Mouse (Mus musculus): Measurements from ENCODE around the gene Mbd5.

The Mbd5 gene

GRCm38 (mm10) chr2:49344287-49344686 lies 395.0 kb downstream of the Mbd5 start:
- CTCF ChIA-PET = no interaction called here

GRCm38 (mm10) chr2:49345786-49346185 lies 396.5 kb downstream of the Mbd5 start:
- CTCF ChIA-PET = no interaction called here

GRCm38 (mm10) chr2:49349813-49350212 lies 400.5 kb downstream of the Mbd5 start:
- CTCF ChIA-PET = no interaction called here

- CTCF ChIA-PET = no interaction called here
Measured at GRCm38 (mm10) chr2:49350852-49351251, 401.5 kb downstream of the Mbd5 start.

GRCm38 (mm10) chr2:49354066-49354465 lies 404.8 kb downstream of the Mbd5 start:
- CTCF ChIA-PET = no interaction called here

GRCm38 (mm10) chr2:49355867-49356266 lies 406.6 kb downstream of the Mbd5 start:
- CTCF ChIA-PET = interaction anchor here (0.7 kb wide), 1 partner anchor 379 kb away, joined by 8 read pairs; no protein-coding TSS in a partner anchor

- CTCF ChIA-PET = interaction anchor here (1.3 to 3.0 kb wide), 2 partner anchors 369 to 375 kb away, joined by 4 to 11 read pairs; no protein-coding TSS in a partner anchor
Measured at GRCm38 (mm10) chr2:49358128-49358814, 409.0 kb downstream of the Mbd5 start.

- CTCF ChIA-PET = interaction anchor here (0.6 to 3.0 kb wide), 3 partner anchors 217 to 375 kb away, joined by 3 to 11 read pairs (median 4); no protein-coding TSS in a partner anchor
Measured at GRCm38 (mm10) chr2:49358839-49359520, 409.7 kb downstream of the Mbd5 start.

- CTCF ChIA-PET = interaction anchor here (0.6 to 3.0 kb wide), 3 partner anchors 216 to 374 kb away, joined by 3 to 11 read pairs (median 4); no protein-coding TSS in a partner anchor
Measured at GRCm38 (mm10) chr2:49359706-49360105, 410.4 kb downstream of the Mbd5 start.

- CTCF ChIA-PET = interaction anchor here (0.6 kb wide), 1 partner anchor 57 kb away, joined by 3 read pairs; no protein-coding TSS in a partner anchor
Measured at GRCm38 (mm10) chr2:49364546-49364945, 415.2 kb downstream of the Mbd5 start.

GRCm38 (mm10) chr2:49366878-49367545 lies 417.7 kb downstream of the Mbd5 start:
- CTCF ChIA-PET = no interaction called here

- CTCF ChIA-PET = no interaction called here
Measured at GRCm38 (mm10) chr2:49367546-49367917, 418.2 kb downstream of the Mbd5 start.

- CTCF ChIA-PET = no interaction called here
Measured at GRCm38 (mm10) chr2:49371632-49372031, 422.3 kb downstream of the Mbd5 start.

- CTCF ChIA-PET = no interaction called here
Measured at GRCm38 (mm10) chr2:49372586-49372985, 423.3 kb downstream of the Mbd5 start.
